Mouse (Mus musculus): Measurements from ENCODE around the gene Nek11. TPM values are rescaled to one million over a fixed set of nuclear protein-coding genes. Genes with fewer than 3 reads are reported as not detected.
"Not testable (repeated sequence)": the region's sequence is repeated elsewhere in the genome, so short reads cannot be mapped to it uniquely, and the experiment has no call there.

The Nek11 gene
- polyA plus RNA-seq, 2 experiments from 2014 or later, result 0.35 TPM; not detected in 1

DNA sequence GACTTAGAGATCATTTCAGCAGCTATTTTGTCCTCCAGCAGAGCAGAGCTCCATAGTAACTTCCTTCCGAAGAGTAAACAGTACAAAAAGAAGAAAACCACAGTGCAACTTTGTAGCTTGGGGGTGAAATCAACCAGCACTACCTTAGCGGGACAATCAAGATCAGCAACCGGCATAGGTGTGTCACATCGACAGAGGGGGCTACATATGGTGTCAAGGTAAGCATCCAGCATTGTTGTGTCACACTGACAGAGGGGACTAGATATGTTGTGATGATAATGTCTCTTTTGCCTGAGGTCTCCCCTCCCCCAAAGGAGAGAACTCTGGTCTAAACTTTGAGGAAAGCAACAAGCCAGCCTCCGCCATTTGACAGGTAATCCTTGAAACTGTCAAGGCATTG is 260.8 kb downstream of the Nek11 start:
- ATAC-seq, result no peak

GRCm38 (mm10) chr9:105132002-105132367 is 263.3 kb downstream of the Nek11 start:
- peak; percentile 49 for ATAC-seq

GRCm38 (mm10) chr9:105131253-105132001 is 263.9 kb downstream of the Nek11 start, which contains the start of gene Nudt16:
Gene Nudt16, minus strand, starts transcription at chr9:105131824.
- peak; percentile 96 for ATAC-seq

- no peak for ATAC-seq
Measured at GRCm38 (mm10) chr9:105130331-105130730, 265.0 kb downstream of the Nek11 start.

- not testable (repeated sequence) for ATAC-seq
Measured at GRCm38 (mm10) chr9:105125206-105125605, 270.1 kb downstream of the Nek11 start.

Other genes with a start within 250 kb of the Nek11 start
- 10 to 100 TPM; 13.7 to 17.8 TPM for gene Aste1, start 132 bp downstream of the Nek11 start, polyA plus RNA-seq (2017; shearing (Covaris generic))
- 10 to 100 TPM; 19.2 to 20.3 TPM for gene Atp2c1, start 131.8 kb upstream of the Nek11 start, polyA plus RNA-seq (2017; shearing (Covaris generic))
- 10 to 100 TPM; 16.2 to 22.8 TPM for gene Pik3r4, start 247.5 kb upstream of the Nek11 start, polyA plus RNA-seq (2017; shearing (Covaris generic))

All from CD4-positive, CD25-positive, alpha-beta regulatory T cell, adult 4 months (primary cell).